Mouse (Mus musculus) forebrain, postnatal 0 days (tissue): ENCODE measurements around the gene Nlrx1. TPM values are rescaled to one million over a fixed set of nuclear protein-coding genes. Genes with fewer than 3 reads are reported as not detected.
A peak's percentile ranks its signal among the peaks of the same experiment; 100 is the strongest.

Experiments
- ATAC-seq: fragments of 200-750 bp; cut with Nextera tagmentation; 2 replicates; pipeline ENCODE4 v1.8.0; 2017; ENCODE audit warnings: mild to moderate bottlenecking, moderate library complexity
- DNase-seq: peaks from one replicate; pipeline ENCODE4 v3.0.0-alpha.2; 2015
- H3K27ac ChIP-seq: fragments of 300-500 bp; sonication (generic); 2 replicates; pipeline ENCODE4 v1.5.1; 2014; ENCODE audit warnings: low read depth, mild to moderate bottlenecking, antibody characterized with exemption, low read length, moderate library complexity, mixed read lengths
- H3K27me3 ChIP-seq: fragments of 300-500 bp; sonication (generic); 2 replicates; pipeline ENCODE4 v1.6.1; 2014; ENCODE audit warnings: mild to moderate bottlenecking, low read length, mixed read lengths; ENCODE audit not compliant: insufficient read depth
- H3K36me3 ChIP-seq: fragments of 300-500 bp; sonication (generic); 2 replicates; pipeline ENCODE4 v1.6.1; 2014; ENCODE audit warnings: mild to moderate bottlenecking, moderate library complexity; ENCODE audit not compliant: insufficient read depth
- H3K4me1 ChIP-seq: fragments of 300-500 bp; sonication (generic); 2 replicates; pipeline ENCODE4 v1.6.1; 2014; ENCODE audit warnings: antibody characterized with exemption; ENCODE audit not compliant: insufficient read depth
- H3K4me2 ChIP-seq: fragments of 300-500 bp; sonication (generic); 2 replicates; pipeline ENCODE4 v1.6.1; 2014; ENCODE audit warnings: low read depth, mild to moderate bottlenecking, moderate library complexity
- H3K4me3 ChIP-seq: fragments of 300-500 bp; sonication (generic); 2 replicates; pipeline ENCODE4 v1.5.1; 2014; ENCODE audit warnings: low read depth, low read length, mixed read lengths
- H3K9ac ChIP-seq: fragments of 300-500 bp; sonication (generic); 2 replicates; pipeline ENCODE4 v1.6.1; 2014; ENCODE audit warnings: mild to moderate bottlenecking
- H3K9me3 ChIP-seq: fragments of 300-500 bp; sonication (generic); 2 replicates; pipeline ENCODE4 v1.6.1; 2016; ENCODE audit warnings: low read length
- CTCF ChIP-seq: sonication (generic); IDR thresholded peaks from 2 replicates; pipeline ENCODE4 v1.5.1; 2016; ENCODE audit warnings: antibody characterized with exemption, control low read depth, low read depth
- whole genome bisulfite sequencing: fragments of 180-500 bp; shearing (Covaris S2); extraction: QIAGEN DNeasy Blood & Tissue Kit; methylation state at CpG from one replicate; pipeline ENCODE4 v1.1.7; 2014; 5-methylcytosine and 5-hydroxymethylcytosine counted together
- polyA plus RNA-seq: library from polyadenylated mRNA; unstranded; fragments of >200 nt; fragmentation: Nextera tagmentation; extraction: Ambion mirVana; gene quantifications from 2 replicates; pipeline ENCODE4 v1.2.1, GENCODE M21; 2015
- total RNA-seq: library from RNA; depleted of rRNA; stranded (reverse); fragments of >200 nt; gene quantifications from 2 replicates; pipeline ENCODE4 v1.2.3, GENCODE M21; 2014

Nlrx1 gene
- total and polyA plus RNA-seq, 2 experiments from 2014 or later, result 5.8 to 7.1 TPM

GRCm38 (mm10) chr9:44255136-44255521 is 13.3 kb downstream of the Nlrx1 start:
- DNase-seq (no peak), ATAC-seq (no peak)
- WGBS, result 22% methylated on average over 6 of the region's 6 CpGs
- no peak overlapping the region for H3K9ac ChIP-seq
- peaks cover 12% of the 10 kb centered on the region for H3K4me1 ChIP-seq
- peak overlapping the region; percentile 66 for H3K27ac ChIP-seq
- no peaks in the 10 kb centered on the region; the same call in 1 of the 2 replicates for H3K36me3 ChIP-seq
- H3K4me2 ChIP-seq, result no peak overlapping the region
- no peak for TF ChIP-seq CTCF
- H3K4me3 ChIP-seq, result no peak overlapping the region
- no peaks in the 10 kb centered on the region for H3K9me3 ChIP-seq
- H3K27me3 ChIP-seq, result no peaks in the 10 kb centered on the region

- no peaks in the 10 kb centered on the region for H3K27me3 ChIP-seq
- no peak for TF ChIP-seq CTCF
- no peak overlapping the region for H3K4me2 ChIP-seq
- DNase-seq (peak; percentile 53), ATAC-seq (peak; percentile 71; the same call in 1 of the 2 replicates)
- no peak overlapping the region for H3K4me3 ChIP-seq
- H3K27ac ChIP-seq, result peak overlapping the region; percentile 66
- no peak overlapping the region for H3K9ac ChIP-seq
- 3% methylated on average over 5 of the region's 5 CpGs for WGBS
- no peaks in the 10 kb centered on the region; the same call in 1 of the 2 replicates for H3K36me3 ChIP-seq
- H3K9me3 ChIP-seq, result no peaks in the 10 kb centered on the region
- peaks cover 12% of the 10 kb centered on the region for H3K4me1 ChIP-seq
Observed at GRCm38 (mm10) chr9:44254508-44255135, 13.8 kb downstream of the Nlrx1 start.

- WGBS, result 57% methylated on average over 6 of the region's 6 CpGs
- no peaks in the 10 kb centered on the region for H3K9me3 ChIP-seq
- no peak overlapping the region for H3K9ac ChIP-seq
- TF ChIP-seq CTCF, result no peak
- H3K27ac ChIP-seq, result 0 out of 2 replicates have a peak overlapping the region, but pooled peaks have one; percentile 66
- H3K4me3 ChIP-seq, result no peak overlapping the region
- H3K36me3 ChIP-seq, result no peaks in the 10 kb centered on the region; the same call in 1 of the 2 replicates
- H3K4me1 ChIP-seq, result peaks cover 12% of the 10 kb centered on the region
- H3K27me3 ChIP-seq, result no peaks in the 10 kb centered on the region
- no peak for DNase-seq
- no peak overlapping the region for H3K4me2 ChIP-seq
- ATAC-seq, result no peak
Observed at GRCm38 (mm10) chr9:44253441-44253840, 15.0 kb downstream of the Nlrx1 start.

GRCm38 (mm10) chr9:44251314-44251713 is 17.1 kb downstream of the Nlrx1 start, which contains the start of gene Pdzd3:
TSS of gene Pdzd3 (minus strand) at chr9:44251471.
- Histone ChIP-seq H3K4me1 (peaks cover 12% of the 10 kb centered on the region), H3K4me2 (no peak within 1 kb of the TSS), H3K9ac (no peak within 1 kb of the TSS), H3K4me3 (no peak within 1 kb of the TSS), H3K9me3 (no peaks in the 10 kb centered on the region), H3K36me3 (no peaks in the 10 kb centered on the region; the same call in 1 of the 2 replicates), H3K27me3 (no peaks in the 10 kb centered on the region), H3K27ac (0 out of 2 replicates have a peak within 1 kb of the TSS, but pooled peaks have one; percentile 29)
- ATAC-seq (no peak), DNase-seq (no peak)
- no peak for TF ChIP-seq CTCF
- 89% methylated on average over 10 of the region's 10 CpGs for WGBS

- ATAC-seq (peak; percentile 71), DNase-seq (peak; percentile 45)
- Histone ChIP-seq H3K4me3 (no peak overlapping the region), H3K9me3 (no peaks in the 10 kb centered on the region), H3K36me3 (no peaks in the 10 kb centered on the region; the same call in 1 of the 2 replicates), H3K4me1 (peaks cover 12% of the 10 kb centered on the region), H3K9ac (no peak overlapping the region), H3K27me3 (no peaks in the 10 kb centered on the region), H3K4me2 (no peak overlapping the region), H3K27ac (0 out of 2 replicates have a peak overlapping the region, but pooled peaks have one; percentile 29)
- WGBS, result 34% methylated on average over 4 of the region's 4 CpGs
- no peak for TF ChIP-seq CTCF
Observed at GRCm38 (mm10) chr9:44250445-44250844, 18.0 kb downstream of the Nlrx1 start.

- no peaks in the 10 kb centered on the region; the same call in 1 of the 2 replicates for H3K36me3 ChIP-seq
- no peak overlapping the region for H3K9ac ChIP-seq
- no peaks in the 10 kb centered on the region for H3K9me3 ChIP-seq
- peaks cover 4% of the 10 kb centered on the region; the same call in 1 of the 2 replicates for H3K4me1 ChIP-seq
- WGBS, result 50% methylated on average over 26 of the region's 26 CpGs
- TF ChIP-seq CTCF, result peak; percentile 62
- 0 out of 2 replicates have a peak overlapping the region, but pooled peaks have one; percentile 29 for H3K27ac ChIP-seq
- no peak overlapping the region for H3K4me2 ChIP-seq
- peak; percentile 50 for DNase-seq
- no peak overlapping the region for H3K4me3 ChIP-seq
- ATAC-seq, result peak; percentile 81
- no peaks in the 10 kb centered on the region for H3K27me3 ChIP-seq
Observed at GRCm38 (mm10) chr9:44249181-44250146, 18.9 kb downstream of the Nlrx1 start.
